Mouse (Mus musculus) heart, adult 2 months (tissue): ENCODE results near the gene Fbxw17. TPM values are rescaled to one million over a fixed set of nuclear protein-coding genes. Genes with fewer than 3 reads are reported as not detected.
"Not testable (repeated sequence)": the region's sequence is repeated elsewhere in the genome, so short reads cannot be mapped to it uniquely, and the experiment has no call there.

Source experiments
- DNase-seq, 2 experiments: peaks; one replicate each; pipeline ENCODE4 v3.0.0; 2021
- H3K27ac ChIP-seq: fragments of 200-600 bp; 2 replicates; pipeline ENCODE4 v1.8.1; 2022
- H3K27me3 ChIP-seq: fragments of 200-500 bp; 2 replicates; pipeline ENCODE4 v1.6.1; 2012; ENCODE audit warnings: mild to moderate bottlenecking, low read length, inconsistent platforms, mixed read lengths; ENCODE audit not compliant: control insufficient read depth, insufficient read depth
- H3K36me3 ChIP-seq: fragments of 200-500 bp; 2 replicates; pipeline ENCODE4 v1.6.1; 2012; ENCODE audit warnings: low read length, inconsistent platforms; ENCODE audit not compliant: control insufficient read depth, insufficient read depth
- H3K4me1 ChIP-seq: fragments of 200-500 bp; 2 replicates; pipeline ENCODE4 v1.6.1; 2011; ENCODE audit warnings: low read length; ENCODE audit not compliant: control insufficient read depth, insufficient read depth
- H3K4me3 ChIP-seq: fragments of 200-600 bp; 2 replicates; pipeline ENCODE4 v1.8.1; 2022
- H3K79me2 ChIP-seq: fragments of 200-500 bp; replicated peaks from 2 replicates; pipeline ENCODE4 v1.6.1; 2012; ENCODE audit warnings: mild to moderate bottlenecking, inconsistent platforms, low read length, moderate library complexity, mixed read lengths; ENCODE audit not compliant: control insufficient read depth, insufficient read depth
- H3K9ac ChIP-seq: fragments of 200-500 bp; 2 replicates; pipeline ENCODE4 v1.6.1; 2012; ENCODE audit warnings: low read depth, mild to moderate bottlenecking, control low read depth, inconsistent platforms, low read length, mixed read lengths
- CTCF ChIP-seq: fragments of 200-600 bp; IDR thresholded peaks from 2 replicates; pipeline ENCODE4 v1.8.1; 2022; ENCODE audit warnings: antibody characterized with exemption, mild to moderate bottlenecking, moderate library complexity
- EP300 ChIP-seq: fragments of 200-500 bp; IDR thresholded peaks from 2 replicates; pipeline ENCODE4 v1.6.1; 2011; ENCODE audit warnings: low read depth, low read length, control low read depth; ENCODE audit not compliant: insufficient read depth
- POLR2A ChIP-seq: fragments of 200-500 bp; IDR thresholded peaks from 2 replicates; pipeline ENCODE4 v1.6.1; 2011; ENCODE audit warnings: mild to moderate bottlenecking, low read depth, low read length, control low read depth; ENCODE audit not compliant: insufficient read depth
- WGBS: fragments of 180-500 bp; shearing (Covaris S2); methylation state at CpG from one replicate; pipeline ENCODE4 v1.1.7; 2018; 5-methylcytosine and 5-hydroxymethylcytosine counted together
- intact Hi-C: fragments of 180-260 bp; cut with DNase I; formaldehyde crosslinking; loops from one replicate; pipeline ENCODE4 v1.15.1; 2025
- long read RNA-seq: library from polyadenylated mRNA; stranded (forward); transcript quantifications from one replicate; pipeline ENCODE4 v2.0.0, GENCODE M21; 2021
- polyA plus RNA-seq: library from polyadenylated mRNA; depleted of rRNA; stranded (reverse); fragments of >200 nt; gene quantifications from 2 replicates; pipeline ENCODE4 v1.2.3, GENCODE M21; 2012; rRNA removed
- total RNA-seq, 2 experiments: library from RNA; stranded (reverse); gene quantifications; 2 replicates each; pipeline ENCODE4 v1.2.3; 2021

Gene Fbxw17
- total RNA-seq (1 to 10 TPM; 3.5 to 4.5 TPM), polyA plus RNA-seq (10.0 and 12.0 TPM in 2 replicates)
- long read RNA-seq, partial matches to known transcripts: 0 of 1 reads
- long read RNA-seq, other reads (novel, unspliced or antisense): 1 of 1 reads

- TF ChIP-seq EP300 (no peak), POLR2A (peak; percentile 69)
- Histone ChIP-seq H3K27ac (peak within 1 kb of the TSS; percentile 59), H3K4me3 (peak within 1 kb of the TSS; percentile 66), H3K79me2 (no peaks in the 10 kb centered on the region), H3K9ac (peak within 1 kb of the TSS; percentile 84), H3K27me3 (no peaks in the 10 kb centered on the region), H3K4me1 (peaks cover 4% of the 10 kb centered on the region), H3K36me3 (no peaks in the 10 kb centered on the region)
- WGBS: 11% methylated on average over 35 of the region's 35 CpGs
- DNase-seq: peak; percentile 78 to 81
- intact Hi-C loops: no loop called here
These were observed at the start of gene Fbxw17 for GRCm38 (mm10) chr13:50417389-50418183. Gene Fbxw17 (plus strand): TSS chr13:50417864.

- not testable (repeated sequence) for H3K27me3 ChIP-seq, H3K79me2 ChIP-seq, H3K9ac ChIP-seq, H3K4me3 ChIP-seq, H3K36me3 ChIP-seq, DNase-seq, H3K27ac ChIP-seq, H3K4me1 ChIP-seq
- WGBS: 72% methylated on average over 5 of the region's 5 CpGs
- intact Hi-C loops: loop anchor here (10.0 kb wide), 1 partner anchor 132 kb away; no protein-coding TSS in a partner anchor
These were observed 44.5 kb upstream of the Fbxw17 start for GRCm38 (mm10) chr13:50372934-50373705.

GRCm38 (mm10) chr13:50389146-50389545 is 28.5 kb upstream of the Fbxw17 start:
- intact Hi-C loops, H3K36me3 ChIP-seq, H3K79me2 ChIP-seq, H3K4me3 ChIP-seq, DNase-seq, H3K9ac ChIP-seq, H3K4me1 ChIP-seq, H3K27me3 ChIP-seq, H3K27ac ChIP-seq: not testable (repeated sequence)

DNA sequence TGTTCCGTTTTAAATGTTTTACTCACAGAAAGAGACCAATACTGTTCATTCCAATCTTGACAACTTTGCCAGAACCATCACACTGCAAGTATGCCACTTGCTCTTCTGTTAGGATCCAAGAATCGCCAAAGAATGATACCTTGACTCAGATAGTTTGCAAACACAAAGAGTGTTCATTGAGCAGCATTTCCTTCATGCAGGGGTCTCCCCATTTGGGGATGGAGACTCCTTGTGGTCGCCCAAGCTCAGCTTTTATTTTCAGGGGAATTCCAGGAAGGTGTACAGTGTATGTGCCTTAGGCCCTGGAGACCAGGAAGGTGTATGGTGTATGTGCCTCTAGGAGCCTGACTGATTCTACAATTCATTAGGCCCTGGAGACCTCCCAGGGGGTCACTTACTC is 757 bp downstream of the Fbxw17 start:
- H3K9ac ChIP-seq: peak overlapping the region; percentile 39; the same call in 1 of the 2 replicates
- TF ChIP-seq CTCF (no peak), POLR2A (no peak), EP300 (no peak)
- no peak for DNase-seq
- peaks cover 4% of the 10 kb centered on the region for H3K4me1 ChIP-seq
- H3K4me3 ChIP-seq: peak overlapping the region; percentile 66
- 33% methylated on average over 3 of the region's 3 CpGs for WGBS
- intact Hi-C loops: no loop called here
- H3K36me3 ChIP-seq: no peaks in the 10 kb centered on the region
- no peaks in the 10 kb centered on the region for H3K79me2 ChIP-seq
- H3K27me3 ChIP-seq: no peaks in the 10 kb centered on the region
- H3K27ac ChIP-seq: no peak overlapping the region; the same call in 1 of the 2 replicates

DNA sequence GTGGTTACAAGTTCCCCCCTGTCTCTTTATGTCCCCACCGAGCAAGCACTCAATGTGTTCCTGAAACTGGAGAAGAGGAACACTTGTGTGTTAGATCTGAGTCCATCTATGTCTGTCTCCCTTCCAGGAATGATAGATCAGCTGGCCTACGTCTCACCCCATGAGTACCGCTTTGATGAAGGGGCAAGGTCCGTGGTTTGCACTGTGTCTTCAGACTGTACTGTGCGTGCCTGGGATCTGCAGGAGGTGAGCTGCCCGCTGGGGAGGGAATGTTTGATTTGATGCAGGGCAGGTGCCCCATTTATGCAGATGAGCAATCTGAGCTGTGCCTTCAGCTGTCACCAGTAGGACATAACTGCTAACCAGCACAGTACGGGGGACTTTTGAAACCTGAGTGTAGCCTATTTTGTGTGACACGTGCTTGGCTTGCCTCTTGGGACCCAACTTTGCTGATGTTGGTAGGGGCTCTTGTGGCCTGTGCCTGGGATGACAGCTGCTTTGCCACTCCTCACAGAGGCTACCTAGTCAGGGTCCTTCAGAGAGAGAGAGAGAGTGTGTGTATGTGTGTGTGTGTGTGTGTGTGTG is 6.1 kb downstream of the Fbxw17 start:
- intact Hi-C loops: no loop called here
- no peaks in the 10 kb centered on the region for H3K36me3 ChIP-seq
- H3K79me2 ChIP-seq: no peaks in the 10 kb centered on the region
- no peak for TF ChIP-seq POLR2A
- no peak for TF ChIP-seq CTCF
- TF ChIP-seq EP300: no peak
- H3K27ac ChIP-seq: no peak overlapping the region
- 82% methylated on average over 8 of the region's 8 CpGs for WGBS
- no peaks in the 10 kb centered on the region for H3K27me3 ChIP-seq
- no peak overlapping the region for H3K4me3 ChIP-seq
- H3K4me1 ChIP-seq: no peaks in the 10 kb centered on the region; the same call in 1 of the 2 replicates
- H3K9ac ChIP-seq: no peak overlapping the region
- no peak for DNase-seq

- Histone ChIP-seq H3K79me2 (no peaks in the 10 kb centered on the region), H3K27me3 (no peaks in the 10 kb centered on the region), H3K9ac (no peak overlapping the region), H3K36me3 (no peaks in the 10 kb centered on the region), H3K4me1 (no peaks in the 10 kb centered on the region), H3K4me3 (no peak overlapping the region), H3K27ac (no peak overlapping the region)
- no peak for DNase-seq
- TF ChIP-seq CTCF (no peak), POLR2A (no peak), EP300 (no peak)
- intact Hi-C loops: no loop called here
- WGBS: 96% methylated on average over 2 of the region's 2 CpGs
These were observed 6.9 kb downstream of the Fbxw17 start for GRCm38 (mm10) chr13:50424517-50424916.
